Mouse (Mus musculus) cerebellum, adult 2 months (tissue): ENCODE results near the gene Sema7a. TPM values are rescaled to one million over a fixed set of nuclear protein-coding genes. Genes with fewer than 3 reads are reported as not detected.

Experiments used
- DNase-seq, 2 experiments: peaks; one replicate each; pipeline ENCODE4 v3.0.0; 2021
- H3K27ac ChIP-seq: fragments of 200-500 bp; 2 replicates; pipeline ENCODE4 v1.5.1; 2012; ENCODE audit warnings: low read length, control low read depth, inconsistent platforms; ENCODE audit not compliant: insufficient read depth
- H3K27me3 ChIP-seq: fragments of 200-500 bp; 2 replicates; pipeline ENCODE4 v1.6.1; 2012; ENCODE audit warnings: inconsistent platforms, mild to moderate bottlenecking, low read length, moderate library complexity; ENCODE audit not compliant: control insufficient read depth, insufficient read depth
- H3K4me1 ChIP-seq: fragments of 200-500 bp; 2 replicates; pipeline ENCODE4 v1.6.1; 2011; ENCODE audit warnings: low read length; ENCODE audit not compliant: control insufficient read depth, insufficient read depth
- H3K4me3 ChIP-seq: fragments of 200-500 bp; replicated peaks from 2 replicates; pipeline ENCODE3; 2011; ENCODE audit warnings: mild to moderate bottlenecking, low read depth, low read length, control low read depth; ENCODE audit not compliant: insufficient read depth
- CTCF ChIP-seq: fragments of 200-500 bp; IDR thresholded peaks from 2 replicates; pipeline ENCODE4 v1.5.1; 2011; ENCODE audit warnings: low read depth, mild to moderate bottlenecking, control low read depth, low read length, moderate library complexity, borderline replicate concordance; ENCODE audit not compliant: insufficient read depth
- POLR2A ChIP-seq: fragments of 200-500 bp; IDR thresholded peaks from 2 replicates; pipeline ENCODE4 v1.6.1; 2011; ENCODE audit warnings: low read length, control low read depth, borderline replicate concordance; ENCODE audit not compliant: insufficient read depth
- WGBS: fragments of 180-500 bp; shearing (Covaris S2); methylation state at CpG from one replicate; pipeline ENCODE4 v1.1.7; 2018; 5-methylcytosine and 5-hydroxymethylcytosine counted together
- polyA plus RNA-seq: library from polyadenylated mRNA; depleted of rRNA; stranded (reverse); fragments of >200 nt; gene quantifications from 2 replicates; pipeline ENCODE4 v1.2.3, GENCODE M21; 2012

Sema7a gene
- polyA plus RNA-seq, 1 experiment, result 177 TPM

DNA sequence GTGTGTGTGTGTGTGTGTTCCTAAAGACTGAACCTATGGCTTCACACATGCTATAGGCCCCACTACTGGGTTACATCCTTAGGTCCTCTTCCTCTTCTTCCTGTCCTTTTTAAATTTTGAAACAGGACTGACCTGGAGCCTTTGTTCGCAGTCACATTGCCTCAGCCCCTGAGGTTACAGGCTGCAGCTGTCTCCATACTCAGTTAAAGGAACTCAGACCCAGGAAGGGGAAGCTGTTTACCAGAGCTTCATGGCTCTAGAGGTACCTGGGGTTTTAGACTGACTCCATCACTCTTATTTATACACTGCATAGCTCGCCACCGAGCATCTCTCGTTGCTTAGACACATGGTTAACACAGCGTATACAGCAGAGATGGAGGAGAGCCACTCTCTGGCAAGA, 31.5 kb downstream of the Sema7a start:
- Histone ChIP-seq H3K27ac (no peak overlapping the region), H3K27me3 (no peaks in the 10 kb centered on the region), H3K4me3 (no peak overlapping the region), H3K4me1 (peaks cover 21% of the 10 kb centered on the region)
- no peak for TF ChIP-seq CTCF
- no peak for TF ChIP-seq POLR2A
- DNase-seq, result no peak
- WGBS, result 91% methylated on average over 5 of the region's 5 CpGs

- Histone ChIP-seq H3K27me3 (no peaks in the 10 kb centered on the region), H3K4me3 (no peak overlapping the region), H3K27ac (no peak overlapping the region), H3K4me1 (peaks cover 15% of the 10 kb centered on the region)
- no peak for DNase-seq
- TF ChIP-seq POLR2A (no peak), CTCF (no peak)
- WGBS, result 64% methylated on average over 9 of the region's 9 CpGs
Observed at GRCm38 (mm10) chr9:57972141-57972591, 32.3 kb downstream of the Sema7a start.

GRCm38 (mm10) chr9:57972776-57973439, 33.0 kb downstream of the Sema7a start:
- H3K4me3 ChIP-seq, result no peak overlapping the region
- WGBS, result 90% methylated on average over 9 of the region's 9 CpGs
- no peak for DNase-seq
- H3K27me3 ChIP-seq, result no peaks in the 10 kb centered on the region
- no peak overlapping the region for H3K27ac ChIP-seq
- peaks cover 10% of the 10 kb centered on the region for H3K4me1 ChIP-seq
- TF ChIP-seq CTCF, result no peak
- no peak for TF ChIP-seq POLR2A

- H3K27ac ChIP-seq, result no peak overlapping the region
- no peaks in the 10 kb centered on the region for H3K27me3 ChIP-seq
- peaks cover 3% of the 10 kb centered on the region for H3K4me1 ChIP-seq
- no peak for TF ChIP-seq POLR2A
- no peak overlapping the region for H3K4me3 ChIP-seq
- no peak for DNase-seq
- WGBS, result 90% methylated on average over 6 of the region's 6 CpGs
Observed at GRCm38 (mm10) chr9:57973440-57974066, 33.6 kb downstream of the Sema7a start.

GRCm38 (mm10) chr9:57974221-57974620, 34.3 kb downstream of the Sema7a start:
- DNase-seq, result no peak
- H3K27ac ChIP-seq, result no peak overlapping the region
- H3K4me3 ChIP-seq, result no peak overlapping the region
- no peak for TF ChIP-seq CTCF
- no peak for TF ChIP-seq POLR2A
- H3K27me3 ChIP-seq, result no peaks in the 10 kb centered on the region
- no peaks in the 10 kb centered on the region for H3K4me1 ChIP-seq
- 91% methylated on average over 5 of the region's 5 CpGs for WGBS

- DNase-seq, result no peak
- TF ChIP-seq POLR2A, result no peak
- TF ChIP-seq CTCF, result no peak
- H3K27me3 ChIP-seq, result no peaks in the 10 kb centered on the region
- no peak overlapping the region for H3K27ac ChIP-seq
- no peak overlapping the region for H3K4me3 ChIP-seq
- WGBS, result 71% methylated on average over 5 of the region's 5 CpGs
- H3K4me1 ChIP-seq, result no peaks in the 10 kb centered on the region
Observed at GRCm38 (mm10) chr9:57975200-57975821, 35.4 kb downstream of the Sema7a start.

DNA sequence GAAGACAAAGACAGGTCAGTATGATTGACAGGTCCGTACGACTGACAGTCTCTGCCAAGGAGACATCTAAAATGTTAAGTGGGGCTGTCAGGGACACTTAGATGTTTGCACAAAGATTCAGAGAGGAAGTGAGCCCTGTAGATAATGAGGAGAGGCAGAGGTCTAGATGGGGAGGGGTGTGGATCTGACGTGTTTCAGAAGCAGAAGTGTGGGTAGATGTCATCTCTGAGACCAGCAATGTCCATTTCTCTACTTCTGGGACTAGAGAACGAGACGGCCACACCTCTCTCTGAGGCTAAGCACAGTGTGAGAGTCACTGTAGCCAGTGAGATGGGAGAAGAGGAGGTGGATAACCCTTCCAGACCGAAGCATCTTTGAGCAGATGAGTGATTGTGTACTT, 38.1 kb downstream of the Sema7a start:
- Histone ChIP-seq H3K4me1 (no peaks in the 10 kb centered on the region), H3K27me3 (no peaks in the 10 kb centered on the region), H3K4me3 (no peak overlapping the region), H3K27ac (no peak overlapping the region)
- no peak for DNase-seq
- no peak for TF ChIP-seq POLR2A
- TF ChIP-seq CTCF, result no peak
- 88% methylated on average over 6 of the region's 6 CpGs for WGBS

- Histone ChIP-seq H3K4me3 (no peak overlapping the region), H3K4me1 (no peaks in the 10 kb centered on the region), H3K27me3 (no peaks in the 10 kb centered on the region), H3K27ac (no peak overlapping the region)
- no peak for DNase-seq
- 79% methylated on average over 3 of the region's 3 CpGs for WGBS
- TF ChIP-seq CTCF (no peak), POLR2A (no peak)
Observed at GRCm38 (mm10) chr9:57978858-57979257, 38.9 kb downstream of the Sema7a start.
